Mouse (Mus musculus) embryonic fibroblast, embryonic 13.5 days (primary cell): ENCODE results near the gene Dst.

Source experiments
- CTCF ChIP-seq: IDR thresholded peaks from 2 replicates; pipeline ENCODE4 v1.5.1; 2011; ENCODE audit warnings: mild to moderate bottlenecking, control low read depth, low read length, moderate library complexity, borderline replicate concordance; ENCODE audit not compliant: insufficient read depth
- POLR2A ChIP-seq: IDR thresholded peaks from 2 replicates; pipeline ENCODE4 v1.6.1; 2011; ENCODE audit warnings: low read depth, mild to moderate bottlenecking, control low read depth, low read length, moderate library complexity

DNA sequence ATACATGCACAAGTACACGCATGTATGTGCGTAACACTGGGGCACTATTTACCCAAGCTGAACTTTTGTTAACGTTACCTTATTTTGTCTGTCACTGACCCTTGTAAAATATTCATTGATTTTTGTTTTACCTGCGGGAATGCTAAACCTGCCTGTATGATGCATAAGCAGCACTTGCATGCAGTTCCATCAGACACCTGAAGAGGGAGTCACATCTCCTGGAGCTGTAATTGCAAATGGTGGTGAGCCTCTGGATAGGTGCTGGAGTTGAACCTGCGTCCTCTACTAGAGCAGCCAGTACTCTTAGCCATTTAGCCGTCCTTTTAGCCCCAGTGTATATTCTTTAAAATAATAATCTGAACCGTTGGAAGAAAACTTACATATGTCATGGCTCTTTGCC, 185.6 kb downstream of the Dst start:
- TF ChIP-seq POLR2A (no peak), CTCF (no peak)
